Comparison of ENCODE assay signal across 32 mouse cellular contexts in the genomic region with DNA sequence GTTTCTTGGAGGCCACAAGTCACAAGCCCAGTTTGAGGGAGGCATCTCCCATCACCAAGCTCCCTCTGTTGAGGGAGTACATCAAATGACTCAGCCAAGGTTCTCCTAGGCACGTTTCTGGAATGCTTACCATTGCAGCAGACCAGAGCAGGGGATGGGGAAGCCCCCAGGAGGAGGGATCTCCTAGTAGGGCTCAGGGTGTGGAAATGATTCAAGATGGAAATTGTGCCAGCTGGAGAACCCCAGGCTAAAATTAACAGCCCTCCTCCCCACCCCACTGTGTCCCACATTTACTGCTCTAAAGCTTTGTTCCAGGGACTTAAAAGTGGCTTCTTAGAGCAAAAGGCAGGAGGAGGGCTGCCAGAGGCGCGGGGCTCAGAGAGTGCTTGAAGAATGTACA. TPM values are rescaled to one million over a fixed set of nuclear protein-coding genes. Genes with fewer than 3 reads are reported as not detected.
A peak's percentile ranks its signal among the peaks of the same experiment; 100 is the strongest.
DNase-seq lines count a peak whose midpoint lies in the region; ATAC-seq lines count a peak whose summit lies in the region.
"Had no signal": no experiment of that assay in that cellular context is flagged by ENCODE, and none has a peak within 500 bp of the region (broad histone marks: within the 10 kb centered on the region; RNA-seq: fewer than 3 reads in every experiment).

No protein-coding gene starts in this region.

- no peak for DNase-seq in hindbrain, embryonic 10.5 days (ENCODE audit: low spot score)
- DNase-seq in right cerebral cortex, adult 18-20 months, result peak; percentile 34
- no peak for DNase-seq in right cerebral cortex, postnatal 10 days (ENCODE audit: low spot score in 2 of 2)
- peak; percentile 73 for DNase-seq in brain, adult 2 months (ENCODE audit: low read depth, low spot score)
- DNase-seq in adrenal gland, postnatal 4 days (ENCODE audit: low spot score in 2 of 2), result no peak
- no peak for DNase-seq in urinary bladder, adult 18-20 months (ENCODE audit: low spot score in 2 of 2)
- DNase-seq: adrenal gland, postnatal 10 days; B cell, adult 2 months; cerebellum, adult 9-11 months; gastrocnemius, postnatal 25 days; heart, adult 2 months; heart, postnatal 36 days; kidney, adult 8-10 months; kidney, postnatal 25 days; layer of hippocampus, postnatal 36 days; liver, postnatal 0 days; thymus, adult 2 months; thymus, postnatal 4 days had no signal

- H3K36me3 ChIP-seq in hindbrain, embryonic 13.5 days, result peaks cover 23% of the 10 kb centered on the region
- H3K36me3 ChIP-seq in hindbrain, embryonic 10.5 days, result no peaks in the 10 kb centered on the region
- H3K36me3 ChIP-seq: forebrain, embryonic 12.5 days; intestine, embryonic 15.5 days; stomach, embryonic 15.5 days had no signal

- 0 out of 2 replicates have a peak overlapping the region, but pooled peaks have one; percentile 23 for H3K27ac ChIP-seq in hindbrain, embryonic 13.5 days
- no peak overlapping the region for H3K27ac ChIP-seq in hindbrain, embryonic 10.5 days
- H3K27ac ChIP-seq: forebrain, embryonic 12.5 days; heart, adult 2 months; intestine, embryonic 15.5 days; macrophage; midbrain, embryonic 15.5 days; neural tube, embryonic 13.5 days; stomach, embryonic 15.5 days had no signal

- H3K9ac ChIP-seq in hindbrain, embryonic 13.5 days, result peak overlapping the region; percentile 51; the same call in 1 of the 2 replicates
- H3K9ac ChIP-seq: forebrain, embryonic 12.5 days; intestine, embryonic 15.5 days; liver, postnatal 0 days; midbrain, embryonic 15.5 days; neural tube, embryonic 13.5 days; stomach, embryonic 15.5 days had no signal

- H3K4me2 ChIP-seq in hindbrain, embryonic 13.5 days, result no peak overlapping the region
- H3K4me2 ChIP-seq: forebrain, embryonic 12.5 days; intestine, embryonic 15.5 days; liver, embryonic 11.5 days; midbrain, embryonic 15.5 days; neural tube, embryonic 13.5 days; stomach, embryonic 15.5 days had no signal

- no peak for ATAC-seq in hindbrain, embryonic 13.5 days (ENCODE audit: low FRiP score)
- ATAC-seq: hindbrain, embryonic 16.5 days; intestine, embryonic 15.5 days; liver, postnatal 0 days; lung, postnatal 0 days; midbrain, embryonic 15.5 days had no signal

- 34% methylated on average over 3 of the region's 3 CpGs for WGBS in hindbrain, embryonic 13.5 days
- 47% methylated on average over 3 of the region's 3 CpGs for WGBS in hindbrain, embryonic 10.5 days

- H3K4me3 ChIP-seq in hindbrain, embryonic 13.5 days, result no peak overlapping the region
- no peak overlapping the region for H3K4me3 ChIP-seq in hindbrain, embryonic 10.5 days
- H3K4me3 ChIP-seq: erythroblast, embryonic 14.5 days; forebrain, embryonic 12.5 days; heart, adult 2 months; intestine, embryonic 15.5 days; layer of hippocampus, adult 2 months; midbrain, embryonic 15.5 days; myocyte; neural tube, embryonic 13.5 days; stomach, embryonic 15.5 days had no signal

- peaks cover 40% of the 10 kb centered on the region for H3K27me3 ChIP-seq in hindbrain, embryonic 13.5 days
- H3K27me3 ChIP-seq in hindbrain, embryonic 10.5 days (ENCODE audit: insufficient read depth, poor library complexity, severe bottlenecking), result peaks cover 44% of the 10 kb centered on the region

- H3K4me1 ChIP-seq in hindbrain, embryonic 13.5 days (replicated peaks), result peaks cover 26% of the 10 kb centered on the region
- peaks cover 32% of the 10 kb centered on the region for H3K4me1 ChIP-seq in hindbrain, embryonic 10.5 days (replicated peaks)

- no peaks in the 10 kb centered on the region for H3K9me3 ChIP-seq in hindbrain, embryonic 13.5 days
- H3K9me3 ChIP-seq in hindbrain, embryonic 10.5 days, result no peaks in the 10 kb centered on the region
- H3K9me3 ChIP-seq: forebrain, embryonic 12.5 days; intestine, embryonic 15.5 days; midbrain, embryonic 15.5 days; neural tube, embryonic 13.5 days; stomach, embryonic 15.5 days had no signal

RNA-seq across cellular contexts. Expression of gene Zfp384, which starts 3.9 kb away (rescaled TPM):
- polyA plus RNA-seq in hindbrain, embryonic 13.5 days (2015; fragmentation: Nextera tagmentation; extraction: Ambion mirVana), result 17.7 and 20.4 TPM in 2 replicates
- 8.7 and 12.8 TPM in 2 replicates for polyA plus RNA-seq in hindbrain, embryonic 10.5 days (2016; fragmentation: Nextera tagmentation; extraction: Ambion mirVana)
- total RNA-seq in adrenal gland, postnatal 4 days (2021), result 10 to 100 TPM; 60.6 to 67.6 TPM

RNA-seq across cellular contexts. Expression of gene Pianp, which starts 8.6 kb away (rescaled TPM):
- polyA plus RNA-seq in hindbrain, embryonic 13.5 days (2015; fragmentation: Nextera tagmentation; extraction: Ambion mirVana), result 29.3 and 31.6 TPM in 2 replicates
- polyA plus RNA-seq in hindbrain, embryonic 10.5 days (2016; fragmentation: Nextera tagmentation; extraction: Ambion mirVana), result 0.85 and 2.4 TPM in 2 replicates
- total RNA-seq in adrenal gland, postnatal 4 days (2021), result 10 to 100 TPM in 1 of 2 experiments, 1 to 10 TPM in 1; 6.2 to 11.1 TPM
- total RNA-seq: common myeloid progenitor, adult 5-6 weeks; gastrocnemius, postnatal 25 days had no signal
- polyA plus RNA-seq: erythroblast, embryonic 14.5 days had no signal

RNA-seq across cellular contexts. Expression of gene Ing4, which starts 34.5 kb away (rescaled TPM):
- 168 and 175 TPM in 2 replicates for polyA plus RNA-seq in hindbrain, embryonic 13.5 days (2015; fragmentation: Nextera tagmentation; extraction: Ambion mirVana)
- 125 and 153 TPM in 2 replicates for polyA plus RNA-seq in hindbrain, embryonic 10.5 days (2016; fragmentation: Nextera tagmentation; extraction: Ambion mirVana)
- total RNA-seq in adrenal gland, postnatal 4 days (2021), result 100 to 1,000 TPM; 118 TPM

RNA-seq across cellular contexts. Expression of gene Cops7a, which starts 39.7 kb away (rescaled TPM):
- 89.3 and 94.5 TPM in 2 replicates for polyA plus RNA-seq in hindbrain, embryonic 13.5 days (2015; fragmentation: Nextera tagmentation; extraction: Ambion mirVana)
- polyA plus RNA-seq in hindbrain, embryonic 10.5 days (2016; fragmentation: Nextera tagmentation; extraction: Ambion mirVana), result 130 and 138 TPM in 2 replicates
- 100 to 1,000 TPM; 143 to 151 TPM for total RNA-seq in adrenal gland, postnatal 4 days (2021)

RNA-seq across cellular contexts. Expression of gene Acrbp, which starts 44.4 kb away (rescaled TPM):
- 17.5 and 19.7 TPM in 2 replicates for polyA plus RNA-seq in hindbrain, embryonic 13.5 days (2015; fragmentation: Nextera tagmentation; extraction: Ambion mirVana)
- polyA plus RNA-seq in hindbrain, embryonic 10.5 days (2016; fragmentation: Nextera tagmentation; extraction: Ambion mirVana), result 13.1 and 15.5 TPM in 2 replicates
- 1 to 10 TPM; 7.3 to 8.0 TPM for total RNA-seq in adrenal gland, postnatal 4 days (2021)

Comparison
In these comparisons a context has a peak if more than half of its experiments do, and no peak if none do; other contexts are left out.
1. DNase-seq: peak in right cerebral cortex, adult 18-20 months (single experiment) and brain, adult 2 months (single experiment); none in hindbrain, embryonic 10.5 days (single experiment), right cerebral cortex, postnatal 10 days (0 of 2), adrenal gland, postnatal 4 days (0 of 2) and urinary bladder, adult 18-20 months (0 of 2).